Mouse (Mus musculus): ENCODE results near the gene Taldo1. TPM values are rescaled to one million over a fixed set of nuclear protein-coding genes. Genes with fewer than 3 reads are reported as not detected.
A peak's percentile ranks its signal among the peaks of the same experiment; 100 is the strongest.

The Taldo1 gene
- total and polyA plus RNA-seq, 2 experiments from 2014 or later, result 156 to 252 TPM

DNA sequence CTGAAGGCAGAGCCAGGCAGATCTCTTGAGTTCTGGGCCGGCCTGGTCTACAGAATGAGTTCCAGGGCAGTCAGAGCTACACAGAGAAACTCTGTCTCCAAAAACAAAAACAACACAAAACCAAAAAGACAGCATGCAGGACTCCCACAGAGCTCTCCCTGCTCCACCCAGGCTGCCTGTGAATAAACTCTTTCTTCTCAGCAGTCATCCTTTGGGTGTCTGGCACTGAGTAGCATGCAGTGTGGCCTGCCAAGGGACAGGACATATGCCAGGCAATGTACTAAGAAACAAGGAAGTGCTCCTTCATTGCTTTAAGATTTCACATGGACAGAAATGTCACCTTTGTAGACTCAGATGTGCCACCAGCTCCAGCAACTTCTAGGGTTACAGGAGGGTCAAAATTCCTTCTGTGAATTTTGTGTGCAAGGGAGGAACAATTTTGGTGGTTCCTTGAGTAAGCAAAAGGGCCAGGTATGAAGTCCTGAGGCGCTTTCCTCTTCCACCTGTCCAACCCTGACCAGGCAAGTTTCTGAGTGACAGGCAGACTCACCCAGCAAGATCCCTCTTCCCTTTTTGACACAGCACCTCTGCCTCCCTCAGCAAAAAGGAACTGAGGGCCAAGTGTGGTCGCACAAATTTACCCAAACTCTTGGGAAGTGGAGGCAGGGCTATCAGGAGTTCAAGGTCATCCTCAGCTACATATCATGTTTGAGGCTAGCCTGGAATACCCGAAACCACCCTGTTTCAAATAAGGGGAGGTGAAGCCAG, 10.7 kb upstream of the Taldo1 start:
- Histone ChIP-seq H3K27ac (no peak overlapping the region), H3K9ac (replicated peaks; ENCODE audit: low read length) (no peak overlapping the region), H3K4me2 (ENCODE audit: low read depth, low read length) (no peak overlapping the region), H3K9me3 (ENCODE audit: low read length) (no peaks in the 10 kb centered on the region), H3K27me3 (ENCODE audit: insufficient read depth, low read length) (no peaks in the 10 kb centered on the region), H3K36me3 (ENCODE audit: insufficient read depth, low read length) (no peaks in the 10 kb centered on the region), H3K4me3 (ENCODE audit: low read length) (no peak overlapping the region), H3K4me1 (ENCODE audit: insufficient read depth, low read length) (no peaks in the 10 kb centered on the region)
- DNase-seq (ENCODE audit: low spot score), result no peak
- no peak for TF ChIP-seq CTCF (IDR thresholded peaks at IDR 0.05; ENCODE audit: low read depth)
- WGBS, result 73% methylated on average over 4 of the region's 4 CpGs
- no peak for ATAC-seq

GRCm38 (mm10) chr7:141387807-141388486, 4.1 kb upstream of the Taldo1 start:
- Histone ChIP-seq H3K4me3 (ENCODE audit: low read length) (no peak overlapping the region), H3K4me2 (ENCODE audit: low read depth, low read length) (no peak overlapping the region), H3K36me3 (ENCODE audit: insufficient read depth, low read length) (no peaks in the 10 kb centered on the region), H3K4me1 (ENCODE audit: insufficient read depth, low read length) (peaks cover 4% of the 10 kb centered on the region; the same call in 1 of the 2 replicates), H3K9ac (replicated peaks; ENCODE audit: low read length) (no peak overlapping the region), H3K27ac (no peak overlapping the region), H3K9me3 (ENCODE audit: low read length) (no peaks in the 10 kb centered on the region), H3K27me3 (ENCODE audit: insufficient read depth, low read length) (no peaks in the 10 kb centered on the region)
- no peak for DNase-seq (ENCODE audit: low spot score)
- WGBS, result 53% methylated on average over 2 of the region's 2 CpGs
- no peak for ATAC-seq
- no peak for TF ChIP-seq CTCF (IDR thresholded peaks at IDR 0.05; ENCODE audit: low read depth)

GRCm38 (mm10) chr7:141388487-141389109, 3.4 kb upstream of the Taldo1 start:
- H3K36me3 ChIP-seq (ENCODE audit: insufficient read depth, low read length), result no peaks in the 10 kb centered on the region
- 63% methylated on average over 3 of the region's 3 CpGs for WGBS
- no peak overlapping the region for H3K9ac ChIP-seq (replicated peaks; ENCODE audit: low read length)
- no peaks in the 10 kb centered on the region for H3K27me3 ChIP-seq (ENCODE audit: insufficient read depth, low read length)
- peaks cover 7% of the 10 kb centered on the region; the same call in 1 of the 2 replicates for H3K4me1 ChIP-seq (ENCODE audit: insufficient read depth, low read length)
- H3K4me2 ChIP-seq (ENCODE audit: low read depth, low read length), result no peak overlapping the region
- H3K4me3 ChIP-seq (ENCODE audit: low read length), result no peak overlapping the region
- no peak for TF ChIP-seq CTCF (IDR thresholded peaks at IDR 0.05; ENCODE audit: low read depth)
- no peak overlapping the region for H3K27ac ChIP-seq
- DNase-seq (ENCODE audit: low spot score), result no peak
- H3K9me3 ChIP-seq (ENCODE audit: low read length), result no peaks in the 10 kb centered on the region
- ATAC-seq, result no peak

- no peaks in the 10 kb centered on the region for H3K9me3 ChIP-seq (ENCODE audit: low read length)
- H3K4me3 ChIP-seq (ENCODE audit: low read length), result no peak overlapping the region
- 58% methylated on average over 9 of the region's 9 CpGs for WGBS
- DNase-seq (ENCODE audit: low spot score) (no peak), ATAC-seq (no peak)
- H3K27me3 ChIP-seq (ENCODE audit: insufficient read depth, low read length), result no peaks in the 10 kb centered on the region
- TF ChIP-seq CTCF (IDR thresholded peaks at IDR 0.05; ENCODE audit: low read depth), result no peak
- H3K4me1 ChIP-seq (ENCODE audit: insufficient read depth, low read length), result peaks cover 7% of the 10 kb centered on the region; the same call in 1 of the 2 replicates
- H3K36me3 ChIP-seq (ENCODE audit: insufficient read depth, low read length), result 0 out of 2 replicates have a peak, but pooled peaks cover under 1% of the 10 kb centered on the region
- H3K27ac ChIP-seq, result no peak overlapping the region
- no peak overlapping the region for H3K4me2 ChIP-seq (ENCODE audit: low read depth, low read length)
- H3K9ac ChIP-seq (replicated peaks; ENCODE audit: low read length), result no peak overlapping the region
Measured at GRCm38 (mm10) chr7:141390326-141391259, 1.4 kb upstream of the Taldo1 start.

GRCm38 (mm10) chr7:141392552-141393222, 688 bp downstream of the Taldo1 start:
- Histone ChIP-seq H3K27me3 (ENCODE audit: insufficient read depth, low read length) (no peaks in the 10 kb centered on the region), H3K4me3 (ENCODE audit: low read length) (peak overlapping the region; percentile 60), H3K9me3 (ENCODE audit: low read length) (no peaks in the 10 kb centered on the region), H3K4me1 (ENCODE audit: insufficient read depth, low read length) (peaks cover 7% of the 10 kb centered on the region; the same call in 1 of the 2 replicates), H3K9ac (replicated peaks; ENCODE audit: low read length) (peak overlapping the region; percentile 69), H3K27ac (peak overlapping the region; percentile 79), H3K4me2 (ENCODE audit: low read depth, low read length) (peak overlapping the region; percentile 98), H3K36me3 (ENCODE audit: insufficient read depth, low read length) (peaks cover 12% of the 10 kb centered on the region)
- TF ChIP-seq CTCF (IDR thresholded peaks at IDR 0.05; ENCODE audit: low read depth), result no peak
- ATAC-seq (no peak; the same call in 1 of the 2 replicates), DNase-seq (ENCODE audit: low spot score) (no peak)
- 21% methylated on average over 9 of the region's 9 CpGs for WGBS

Data from hindbrain, postnatal 0 days (tissue).